Mouse (Mus musculus) small intestine, adult 2 months (tissue): ENCODE measurements around the gene Gm20388. TPM values are rescaled to one million over a fixed set of nuclear protein-coding genes. Genes with fewer than 3 reads are reported as not detected.

ENCODE experiments used
- H3K27ac ChIP-seq: fragments of 200-500 bp; 2 replicates; pipeline ENCODE4 v1.5.1; 2012; ENCODE audit warnings: low read depth, low read length, control low read depth, inconsistent platforms; ENCODE audit not compliant: insufficient read depth
- H3K27me3 ChIP-seq: fragments of 200-500 bp; 2 replicates; pipeline ENCODE4 v1.6.1; 2012; ENCODE audit warnings: mild to moderate bottlenecking, moderate library complexity, low read length, inconsistent platforms; ENCODE audit not compliant: control insufficient read depth, insufficient read depth
- H3K36me3 ChIP-seq: fragments of 200-500 bp; 2 replicates; pipeline ENCODE4 v1.6.1; 2012; ENCODE audit warnings: mild to moderate bottlenecking, low read length, control low read depth, inconsistent platforms; ENCODE audit not compliant: control insufficient read depth, insufficient read depth
- H3K4me1 ChIP-seq: fragments of 200-500 bp; 2 replicates; pipeline ENCODE4 v1.6.1; 2012; ENCODE audit warnings: low read length, inconsistent platforms, mixed read lengths; ENCODE audit not compliant: control insufficient read depth, insufficient read depth, insufficient read length
- H3K4me3 ChIP-seq: fragments of 200-500 bp; 2 replicates; pipeline ENCODE4 v1.5.1; 2012; ENCODE audit warnings: low read depth, mild to moderate bottlenecking, control low read depth, inconsistent platforms, low read length, moderate library complexity
- CTCF ChIP-seq: fragments of 200-500 bp; IDR thresholded peaks from 2 replicates; pipeline ENCODE4 v1.5.1; 2012; ENCODE audit warnings: low read depth, mild to moderate bottlenecking, control low read depth, inconsistent platforms, low read length, moderate library complexity, mixed read lengths; ENCODE audit not compliant: insufficient replicate concordance, insufficient read length; ENCODE audit errors: extremely low read depth
- POLR2A ChIP-seq: fragments of 200-500 bp; IDR thresholded peaks from 2 replicates; pipeline ENCODE4 v1.6.1; 2012; ENCODE audit warnings: low read depth, mild to moderate bottlenecking, control low read depth, inconsistent platforms, low read length, moderate library complexity
- WGBS: fragments of 180-500 bp; shearing (Covaris S2); methylation state at CpG from one replicate; pipeline ENCODE4 v1.1.7; 2018; 5-methylcytosine and 5-hydroxymethylcytosine counted together
- polyA plus RNA-seq: library from polyadenylated mRNA; depleted of rRNA; stranded (reverse); fragments of >200 nt; gene quantifications from 2 replicates; pipeline ENCODE4 v1.2.3, GENCODE M21; 2012

The Gm20388 gene
- polyA plus RNA-seq, 1 experiment, result 37.3 TPM

DNA sequence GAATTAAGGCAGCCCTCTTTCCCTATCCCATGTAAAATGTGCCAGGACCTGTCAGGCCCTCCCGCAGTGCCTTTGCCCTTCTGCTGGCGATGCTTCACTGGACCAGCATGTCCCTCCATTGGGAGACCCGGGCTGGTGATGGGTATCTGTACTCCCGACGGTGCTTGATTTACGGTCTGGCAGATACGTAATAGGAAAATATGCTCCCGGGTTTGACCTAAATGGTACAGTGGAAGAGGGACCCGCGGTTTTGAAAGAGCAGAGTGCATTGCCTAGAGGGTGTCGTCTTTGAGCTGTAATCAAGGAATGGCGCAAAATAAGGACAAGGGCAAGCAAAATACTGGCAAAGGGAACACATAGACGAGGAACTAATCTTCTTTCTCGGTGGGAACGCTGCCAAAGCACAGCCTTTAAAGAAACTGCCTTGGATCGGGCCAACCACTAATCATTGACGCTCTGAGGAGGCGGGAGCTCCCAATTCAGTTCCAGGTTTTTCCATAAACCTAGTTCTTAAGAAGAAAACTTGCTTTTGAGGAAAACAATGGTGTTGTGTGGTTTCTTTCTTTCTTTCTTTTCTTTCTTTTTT lies 1919.2 kb downstream of the Gm20388 start:
- 7% methylated on average over 18 of the region's 18 CpGs for WGBS
- no peaks in the 10 kb centered on the region for H3K27me3 ChIP-seq
- TF ChIP-seq POLR2A (no peak), CTCF (0 out of 2 replicates have a peak, but pooled peaks have one; percentile 4)
- H3K27ac ChIP-seq, result peak overlapping the region; percentile 52
- H3K36me3 ChIP-seq, result no peaks in the 10 kb centered on the region
- peaks cover 2% of the 10 kb centered on the region; the same call in 1 of the 2 replicates for H3K4me1 ChIP-seq
- H3K4me3 ChIP-seq, result peak overlapping the region; percentile 95

DNA sequence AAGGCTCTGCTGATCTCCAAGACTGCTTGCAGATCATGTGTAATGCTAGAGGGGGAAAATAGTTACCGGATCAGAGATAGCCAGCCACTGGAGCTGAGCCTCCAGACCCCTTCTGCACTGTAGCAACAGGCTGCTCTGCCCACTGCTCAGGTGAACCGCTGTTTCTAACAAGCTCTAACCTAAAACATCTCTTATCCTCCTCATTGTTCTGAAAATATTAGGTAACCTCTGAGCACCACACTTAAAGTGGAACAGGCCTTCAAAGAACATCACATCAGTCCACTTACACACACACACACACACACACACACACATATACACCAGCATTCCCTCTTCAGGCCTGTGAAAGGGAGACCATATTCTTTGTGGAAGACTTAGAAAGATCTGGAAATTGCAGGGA lies 1921.4 kb downstream of the Gm20388 start:
- no peak overlapping the region for H3K27ac ChIP-seq
- peaks cover 2% of the 10 kb centered on the region; the same call in 1 of the 2 replicates for H3K4me1 ChIP-seq
- WGBS, result 82% methylated on average over 2 of the region's 2 CpGs
- H3K27me3 ChIP-seq, result no peaks in the 10 kb centered on the region
- no peaks in the 10 kb centered on the region for H3K36me3 ChIP-seq
- TF ChIP-seq CTCF (no peak), POLR2A (no peak)
- no peak overlapping the region for H3K4me3 ChIP-seq

DNA sequence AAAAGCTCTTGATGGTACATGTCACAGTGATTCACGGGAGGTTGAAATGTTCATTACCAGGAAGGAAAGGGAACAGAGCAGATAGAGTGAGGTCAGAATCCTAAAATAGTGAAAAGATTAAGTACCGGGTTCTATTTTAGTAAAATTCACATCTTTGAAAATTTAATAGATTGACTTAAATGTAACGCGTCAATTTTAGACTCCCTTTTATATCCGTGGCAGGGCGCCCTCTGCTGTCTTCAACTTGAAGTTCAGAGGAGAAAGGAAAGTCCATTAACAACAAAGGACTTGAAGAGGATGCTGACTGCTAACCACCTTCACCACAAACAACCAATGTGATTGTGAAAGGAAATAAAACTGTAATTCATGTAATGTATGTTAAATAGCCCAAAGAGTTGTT lies 1921.9 kb downstream of the Gm20388 start:
- WGBS, result 11% methylated on average over 6 of the region's 6 CpGs
- Histone ChIP-seq H3K4me1 (peaks cover 2% of the 10 kb centered on the region; the same call in 1 of the 2 replicates), H3K36me3 (no peaks in the 10 kb centered on the region), H3K27me3 (no peaks in the 10 kb centered on the region), H3K4me3 (no peak overlapping the region), H3K27ac (no peak overlapping the region)
- no peak for TF ChIP-seq CTCF
- no peak for TF ChIP-seq POLR2A

DNA sequence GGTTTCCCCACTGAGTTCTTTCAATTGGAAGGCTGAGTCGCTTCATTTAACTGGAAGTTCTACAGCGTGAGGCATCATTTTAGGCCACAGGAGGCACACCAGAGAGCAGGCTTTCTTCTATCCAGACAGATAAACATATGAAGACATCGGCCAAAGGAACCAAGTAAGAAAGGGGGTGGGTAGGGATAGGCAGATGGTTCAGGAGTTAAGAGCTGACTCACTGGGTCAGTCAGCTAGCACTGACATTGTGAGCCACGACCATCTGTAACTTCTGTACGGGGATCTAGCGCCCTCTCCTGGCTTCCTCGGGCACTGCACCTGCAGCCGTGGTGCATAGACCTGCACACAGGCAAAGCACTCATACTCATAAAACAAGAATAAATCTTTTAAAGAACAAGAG lies 1930.6 kb downstream of the Gm20388 start:
- Histone ChIP-seq H3K4me1 (no peaks in the 10 kb centered on the region), H3K27me3 (no peaks in the 10 kb centered on the region), H3K36me3 (no peaks in the 10 kb centered on the region), H3K4me3 (no peak overlapping the region), H3K27ac (no peak overlapping the region)
- 50% methylated on average over 8 of the region's 8 CpGs for WGBS
- TF ChIP-seq CTCF, result peak; percentile 61; the same call in 1 of the 2 replicates
- no peak for TF ChIP-seq POLR2A

DNA sequence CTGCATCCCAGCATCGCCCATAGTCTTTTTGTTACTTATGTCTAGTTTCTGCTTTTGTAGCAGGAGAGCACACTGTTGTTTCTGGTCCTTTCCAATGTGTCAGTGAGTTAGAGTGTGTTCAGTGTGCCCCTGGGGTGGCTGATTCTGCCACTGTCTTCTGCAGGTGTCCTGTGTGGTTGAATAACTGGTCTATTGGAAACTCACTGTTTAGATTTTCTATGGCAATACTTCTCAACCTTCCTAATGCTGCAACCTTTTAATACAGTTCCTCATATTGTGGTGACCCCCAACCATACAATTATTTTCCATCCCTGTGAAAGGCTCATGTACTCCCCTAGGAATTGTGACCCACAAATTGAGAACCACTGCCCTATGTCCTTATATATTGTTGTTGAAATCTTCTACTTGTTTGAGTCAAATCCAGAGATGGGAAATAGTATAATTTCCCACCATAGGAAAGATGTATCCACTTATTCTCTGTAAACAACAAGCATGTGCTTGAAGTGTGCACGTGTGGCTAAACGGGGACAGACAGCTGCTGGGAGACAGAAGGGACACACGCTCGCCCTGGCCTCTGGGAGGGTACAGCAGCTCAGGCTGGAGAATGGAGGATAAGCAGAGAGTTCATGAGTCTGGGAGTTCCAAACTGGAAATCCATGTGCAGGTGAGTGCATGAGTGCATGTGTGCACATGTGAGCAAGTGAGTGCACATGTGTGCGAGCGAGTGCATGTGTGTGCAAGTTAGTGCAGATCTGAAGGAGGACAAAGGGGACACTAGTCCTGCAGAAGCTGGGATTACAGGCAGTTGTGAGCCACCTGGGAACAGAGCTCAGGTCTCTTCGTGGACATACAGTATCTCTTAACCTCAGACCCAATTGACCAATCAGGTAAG lies 1931.7 kb downstream of the Gm20388 start:
- TF ChIP-seq CTCF (no peak), POLR2A (no peak)
- Histone ChIP-seq H3K4me3 (no peak overlapping the region), H3K36me3 (no peaks in the 10 kb centered on the region), H3K27ac (no peak overlapping the region), H3K4me1 (no peaks in the 10 kb centered on the region), H3K27me3 (no peaks in the 10 kb centered on the region)
- 85% methylated on average over 8 of the region's 8 CpGs for WGBS

DNA sequence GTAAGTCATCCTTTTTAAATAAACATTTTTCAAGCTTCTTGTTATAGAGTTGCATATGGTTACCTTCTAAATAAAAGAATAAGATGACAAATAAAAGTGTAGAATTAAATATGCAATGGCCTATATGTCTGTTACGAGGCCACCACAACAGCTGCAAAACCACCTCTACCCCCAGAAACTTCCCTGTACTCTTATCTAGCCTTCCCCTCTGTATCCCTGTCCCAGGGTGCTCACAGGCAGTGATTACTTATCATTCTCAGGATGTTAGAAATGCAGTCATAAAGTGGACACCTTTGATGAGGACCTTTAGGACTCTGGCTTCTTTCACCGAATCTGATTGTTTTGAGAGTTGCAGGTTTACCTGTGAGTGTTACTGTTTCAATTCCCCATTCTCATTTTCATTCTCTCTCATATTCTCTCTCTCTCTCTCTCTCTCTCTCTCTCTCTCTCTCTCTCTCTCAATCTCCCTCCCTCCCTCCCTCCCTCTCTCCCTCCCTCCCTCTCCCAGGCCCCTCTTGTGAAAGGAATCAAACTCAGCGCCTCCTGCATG lies 1932.6 kb downstream of the Gm20388 start:
- no peaks in the 10 kb centered on the region for H3K27me3 ChIP-seq
- H3K36me3 ChIP-seq, result no peaks in the 10 kb centered on the region
- H3K27ac ChIP-seq, result no peak overlapping the region
- WGBS, result 53% methylated on average over 3 of the region's 3 CpGs
- H3K4me1 ChIP-seq, result no peaks in the 10 kb centered on the region
- H3K4me3 ChIP-seq, result no peak overlapping the region
- no peak for TF ChIP-seq POLR2A

DNA sequence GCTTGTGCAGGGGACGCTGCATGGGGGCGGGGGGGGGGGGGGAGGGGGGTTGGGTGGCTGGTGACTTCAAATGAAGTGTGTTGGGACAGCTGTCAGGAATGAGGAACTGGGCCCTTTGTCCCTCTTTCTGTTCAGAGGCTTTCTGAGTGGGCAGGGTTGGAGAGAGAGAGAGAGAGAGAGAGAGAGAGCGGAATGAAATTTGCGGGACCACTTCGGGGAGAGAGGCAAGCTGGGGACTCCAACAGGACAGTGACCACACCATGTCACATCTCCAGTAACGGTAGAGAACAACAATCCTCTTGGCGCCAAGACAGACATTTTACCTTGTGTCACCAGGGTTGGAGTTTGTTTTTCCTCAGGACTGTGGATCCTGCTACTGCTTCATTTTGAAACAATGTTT lies 1934.1 kb downstream of the Gm20388 start:
- H3K4me3 ChIP-seq, result no peak overlapping the region
- WGBS, result 54% methylated on average over 7 of the region's 7 CpGs
- H3K36me3 ChIP-seq, result no peaks in the 10 kb centered on the region
- no peaks in the 10 kb centered on the region for H3K4me1 ChIP-seq
- TF ChIP-seq CTCF (no peak), POLR2A (no peak)
- no peaks in the 10 kb centered on the region for H3K27me3 ChIP-seq
- H3K27ac ChIP-seq, result no peak overlapping the region
